Mouse (Mus musculus) left cerebral cortex, adult 18-20 months (tissue): ENCODE measurements around the gene Shank2. TPM values are rescaled to one million over a fixed set of nuclear protein-coding genes. Genes with fewer than 3 reads are reported as not detected.

Experiments used
- DNase-seq, 2 experiments: peaks; one replicate each; pipeline ENCODE4 v3.0.0; 2021 to 2022; ENCODE audit warnings: low spot score in 2 of 2, mixed read lengths in 1 of 2
- total RNA-seq, 2 experiments: library from RNA; stranded (reverse); gene quantifications; 2 replicates each; pipeline ENCODE4 v1.2.3; 2021

Gene Shank2
- total RNA-seq, 2 experiments from 2014 or later, result 124 to 128 TPM

DNA sequence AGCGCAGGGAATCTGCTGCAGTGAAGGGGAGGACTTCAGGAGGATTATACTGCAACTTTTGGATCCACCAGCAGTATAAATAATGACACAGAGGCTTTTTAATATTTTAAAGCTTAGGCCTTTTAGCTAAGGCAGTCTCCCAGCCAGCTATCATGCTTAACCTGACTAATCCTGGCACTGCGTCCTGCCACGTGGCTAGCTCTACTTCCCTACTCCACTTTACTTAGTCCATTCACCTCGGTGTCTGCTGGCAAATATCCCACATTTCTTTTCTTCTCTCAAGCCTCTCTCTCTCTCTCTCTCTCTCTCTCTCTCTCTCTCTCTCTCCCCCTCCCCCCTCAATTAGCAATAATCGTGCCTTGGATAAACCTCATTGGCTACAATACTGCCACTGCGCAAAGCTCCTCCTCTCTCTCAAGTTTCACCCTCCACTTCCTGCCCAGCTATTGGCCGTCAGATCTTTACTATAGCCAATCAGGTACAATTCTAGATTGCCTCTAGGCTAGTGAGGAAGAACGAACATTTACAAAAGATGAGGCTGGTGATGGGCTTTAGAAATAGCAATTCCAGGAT lies 253.0 kb downstream of the Shank2 start:
- DNase-seq, result no peak

GRCm38 (mm10) chr7:144257821-144258220 lies 256.1 kb downstream of the Shank2 start:
- DNase-seq, result no peak

DNA sequence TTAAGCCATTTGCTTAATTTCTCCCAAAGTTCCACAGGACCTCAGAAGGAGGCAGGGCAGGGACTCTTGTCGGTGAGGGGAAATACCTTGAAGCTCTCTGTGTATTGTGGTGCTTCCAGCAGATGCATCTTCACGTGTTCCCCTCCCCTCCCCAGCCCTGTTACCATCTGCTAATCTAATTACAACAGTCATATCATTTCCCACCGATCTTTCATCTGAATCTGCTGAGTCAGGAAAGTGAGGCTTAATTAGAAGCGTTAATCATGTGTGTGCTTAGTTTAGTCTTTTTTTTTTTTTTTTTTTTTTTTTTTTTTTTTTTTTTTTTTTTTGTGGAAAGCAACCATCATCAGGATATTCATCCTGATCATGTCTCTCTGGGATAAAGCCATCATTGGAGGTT lies 256.6 kb downstream of the Shank2 start:
- no peak for DNase-seq

GRCm38 (mm10) chr7:144262666-144263065 lies 260.9 kb downstream of the Shank2 start:
- DNase-seq, result no peak

DNA sequence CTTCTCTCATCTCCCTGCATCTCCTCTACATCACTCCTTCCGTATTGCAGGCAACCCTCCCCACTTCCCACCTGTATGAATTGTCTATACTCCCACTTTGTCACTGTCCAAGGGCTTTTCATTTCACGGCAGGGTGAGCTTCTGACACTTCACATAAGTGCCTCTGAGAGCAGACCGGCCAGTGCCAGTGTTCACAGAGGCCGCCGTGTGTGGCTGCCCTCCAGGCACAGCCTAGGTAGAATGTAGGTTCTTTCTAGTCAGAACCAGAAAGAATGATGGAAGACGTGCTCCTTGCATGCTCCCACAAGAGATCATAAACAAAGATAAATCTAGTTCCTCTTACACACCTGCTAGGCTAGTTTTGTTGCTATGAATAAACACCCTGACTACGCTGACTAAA lies 265.0 kb downstream of the Shank2 start:
- no peak for DNase-seq

GRCm38 (mm10) chr7:144268329-144268728 lies 266.6 kb downstream of the Shank2 start:
- DNase-seq, result peak; percentile 77 to 82

- peak in 1 of 2 experiments; percentile 18 for DNase-seq
Measured at GRCm38 (mm10) chr7:144268778-144269177, 267.1 kb downstream of the Shank2 start.

DNA sequence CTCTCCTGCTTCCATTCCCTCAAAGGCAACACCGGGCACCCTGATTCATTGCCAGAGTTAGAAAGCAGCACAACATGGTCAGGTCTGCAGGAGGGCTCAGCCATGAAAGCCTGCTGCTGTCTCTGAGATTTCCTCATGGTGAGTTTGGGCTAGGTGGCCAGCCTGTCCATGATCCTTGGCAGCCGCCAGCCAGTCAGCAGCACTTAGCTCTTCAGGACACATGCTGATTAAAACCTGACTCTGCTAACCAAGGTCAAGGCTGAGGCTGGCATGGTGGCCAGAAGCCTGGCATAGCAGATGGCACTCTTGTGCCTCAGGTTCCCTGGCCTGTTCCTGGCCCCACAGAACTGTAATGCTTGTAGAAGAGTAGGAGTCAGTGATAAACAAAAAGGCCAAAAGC lies 269.3 kb downstream of the Shank2 start:
- no peak for DNase-seq

GRCm38 (mm10) chr7:144278703-144279102 lies 277.0 kb downstream of the Shank2 start:
- no peak for DNase-seq

GRCm38 (mm10) chr7:144283701-144284100 lies 282.0 kb downstream of the Shank2 start:
- DNase-seq, result peak; percentile 45 to 54

GRCm38 (mm10) chr7:144284241-144285065 lies 282.7 kb downstream of the Shank2 start:
- peak; percentile 64 to 82 for DNase-seq

DNA sequence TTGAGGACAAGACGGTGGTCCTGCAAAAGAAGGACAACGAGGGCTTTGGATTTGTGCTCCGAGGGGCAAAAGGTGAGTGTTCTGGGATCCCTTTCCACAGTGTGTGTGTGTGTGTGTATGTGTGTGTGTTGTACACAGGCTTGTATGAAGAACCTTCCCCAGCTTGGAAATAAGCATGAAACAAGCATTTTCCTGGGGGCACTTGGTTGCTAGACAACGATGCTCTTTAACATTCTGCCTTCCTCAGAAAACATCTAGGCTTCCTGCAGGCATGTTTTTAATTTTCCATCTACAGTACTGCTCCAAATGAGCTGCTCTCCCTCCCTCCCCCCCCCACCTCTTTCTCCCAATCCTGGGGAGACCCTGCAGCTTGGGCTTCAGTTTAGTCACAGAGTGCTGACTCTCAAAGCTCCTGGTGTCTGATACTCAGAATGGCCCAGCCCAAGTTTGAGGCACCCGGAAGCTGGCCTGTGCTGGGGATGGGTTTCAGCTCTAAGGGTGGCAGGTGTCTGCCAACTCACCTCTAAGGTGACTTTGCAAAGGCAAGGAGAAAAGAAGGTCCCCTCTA lies 283.4 kb downstream of the Shank2 start:
- no peak for DNase-seq

DNA sequence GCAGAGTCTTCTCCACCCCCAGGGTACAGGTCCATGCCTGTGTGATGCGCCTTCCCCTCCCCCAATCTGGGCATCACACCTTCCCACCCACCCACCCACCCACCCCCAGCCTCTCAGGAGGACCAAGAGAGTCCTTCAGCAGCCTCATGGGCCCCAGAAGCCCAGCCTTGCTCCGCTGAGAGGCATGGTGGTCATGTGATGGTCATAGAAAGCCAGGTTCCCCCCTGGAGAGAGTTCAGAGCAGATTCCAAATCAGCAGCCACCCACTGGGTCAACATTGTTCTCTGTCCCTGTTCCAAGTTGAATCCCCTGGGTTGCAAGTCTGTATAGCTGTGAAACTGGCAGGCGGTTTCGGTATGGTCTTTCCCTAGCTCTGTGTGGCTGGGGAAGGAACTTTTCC lies 284.2 kb downstream of the Shank2 start:
- no peak for DNase-seq

DNA sequence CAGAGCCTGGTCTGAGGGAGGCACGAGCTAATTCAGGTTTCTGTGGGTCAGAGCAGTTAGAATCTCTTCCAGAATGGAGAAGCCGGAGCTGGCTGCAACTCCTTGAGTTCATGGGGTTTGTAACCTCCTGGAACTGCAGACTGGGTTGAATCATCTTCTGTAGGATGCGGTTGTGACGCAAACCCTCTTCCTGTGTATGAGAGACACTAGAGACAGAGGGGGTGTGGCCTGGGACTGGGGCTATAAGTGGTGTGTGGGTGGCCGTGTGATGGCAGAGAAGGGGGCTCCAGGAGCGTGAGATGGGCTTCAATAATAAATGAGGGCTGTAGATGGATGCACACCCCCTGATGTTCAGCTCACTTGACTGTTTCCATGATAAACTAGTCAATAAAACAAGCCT lies 286.3 kb downstream of the Shank2 start:
- DNase-seq, result peak; percentile 25 to 55

DNA sequence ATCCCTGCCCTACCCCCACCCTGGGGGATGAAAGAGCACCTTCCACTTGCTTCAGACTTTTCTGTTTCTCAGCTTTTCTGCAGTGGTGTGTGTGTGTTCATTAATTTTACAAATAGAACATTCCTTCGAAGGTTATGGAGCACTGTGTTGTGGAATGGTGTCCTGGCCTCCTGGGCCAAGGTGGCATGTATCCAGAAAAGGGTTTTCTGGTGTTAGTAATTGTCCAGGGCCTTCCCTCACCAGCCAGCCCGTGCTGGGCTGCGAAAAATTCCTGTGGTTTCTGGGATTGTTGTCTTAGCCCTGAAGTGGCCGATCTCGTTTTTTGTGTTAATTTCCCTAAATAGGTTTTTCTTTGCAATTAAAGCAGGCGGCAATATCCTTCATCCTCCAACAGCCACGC lies 289.8 kb downstream of the Shank2 start:
- no peak for DNase-seq

GRCm38 (mm10) chr7:144293611-144294010 lies 291.9 kb downstream of the Shank2 start:
- no peak for DNase-seq

DNA sequence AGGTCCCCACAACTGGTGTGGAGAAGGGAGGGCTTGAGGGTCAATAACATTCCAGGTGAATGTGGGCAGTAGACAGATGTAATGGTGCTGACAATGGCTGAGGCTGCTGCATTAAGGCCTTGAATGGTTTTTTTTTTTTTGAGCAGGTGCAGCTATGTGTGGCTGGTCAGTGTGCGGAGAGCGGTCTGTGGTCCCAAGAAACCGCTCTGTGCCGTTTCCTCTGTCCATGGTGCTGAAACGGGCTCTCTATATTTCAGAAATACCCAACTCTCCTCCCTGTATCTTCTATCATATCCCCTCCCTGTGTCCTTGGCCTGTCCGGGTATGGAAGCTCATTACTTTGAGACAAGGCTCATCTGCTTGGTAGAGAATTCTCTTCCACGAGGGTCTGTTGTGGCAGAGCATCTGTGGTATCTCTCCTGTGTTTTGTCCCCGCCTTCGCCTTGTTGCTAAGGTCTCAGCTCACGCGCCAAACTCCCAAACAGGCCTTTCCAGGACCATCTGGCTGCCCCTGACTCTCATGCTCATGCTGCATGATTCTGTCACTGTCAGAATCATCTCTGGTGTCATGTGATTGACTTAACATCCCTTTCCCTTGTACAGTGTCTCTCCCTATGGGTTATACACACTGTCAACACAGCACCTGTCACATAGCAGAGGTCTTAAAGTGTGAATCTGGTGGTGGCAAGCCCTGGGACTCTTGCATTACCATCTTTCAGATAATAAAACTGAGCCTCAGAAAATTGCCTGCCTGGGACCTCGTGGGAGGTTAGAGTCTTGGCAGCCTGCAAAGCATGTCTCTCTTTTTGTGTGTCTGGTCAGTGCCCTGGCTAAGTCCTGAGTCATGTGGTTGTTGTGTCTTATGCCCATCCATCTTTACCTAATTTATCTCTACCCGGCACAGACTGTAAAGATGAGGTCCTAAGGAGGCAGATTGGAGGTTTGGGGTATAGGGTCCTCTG lies 292.8 kb downstream of the Shank2 start:
- no peak for DNase-seq

DNA sequence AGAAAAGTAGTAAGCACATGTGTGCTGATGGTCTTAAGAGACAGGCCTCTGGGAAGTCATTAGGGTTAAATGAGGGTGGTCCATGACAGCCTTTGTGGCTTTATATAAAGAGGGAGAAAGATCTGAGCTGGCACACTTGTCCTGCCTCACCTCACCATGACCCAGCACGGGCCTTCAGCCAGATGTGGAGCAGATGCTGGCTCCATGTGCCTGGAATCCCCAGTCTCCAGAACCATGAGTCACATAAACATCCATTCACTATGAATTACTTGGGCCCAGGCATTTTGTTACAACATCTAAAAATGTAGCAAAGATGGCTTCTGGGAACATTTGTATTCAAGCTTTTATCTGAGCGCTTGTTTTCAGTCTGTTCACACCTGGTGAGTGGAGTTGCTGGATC lies 297.6 kb downstream of the Shank2 start:
- DNase-seq, result no peak

DNA sequence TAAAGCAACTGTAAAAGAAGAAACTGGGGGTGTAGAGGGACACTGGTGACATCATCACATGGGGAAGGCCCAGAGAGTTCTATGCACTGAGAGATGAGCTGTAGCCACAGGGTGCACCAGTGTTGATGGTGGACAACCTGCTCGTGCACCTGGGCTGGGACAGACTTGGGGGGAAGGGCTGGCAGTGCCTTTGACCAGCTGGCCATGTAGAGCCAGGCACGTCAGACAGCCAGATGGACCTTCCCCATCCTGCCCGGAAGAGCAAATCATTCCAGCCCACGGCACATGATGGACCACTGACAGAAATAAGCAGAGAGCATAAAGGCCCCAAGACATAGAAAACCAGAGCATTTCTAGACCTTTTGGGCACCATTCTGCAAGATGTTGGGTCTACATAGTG lies 299.9 kb downstream of the Shank2 start:
- DNase-seq, result no peak

- DNase-seq, result no peak
Measured at GRCm38 (mm10) chr7:144302498-144302897, 300.8 kb downstream of the Shank2 start.

DNA sequence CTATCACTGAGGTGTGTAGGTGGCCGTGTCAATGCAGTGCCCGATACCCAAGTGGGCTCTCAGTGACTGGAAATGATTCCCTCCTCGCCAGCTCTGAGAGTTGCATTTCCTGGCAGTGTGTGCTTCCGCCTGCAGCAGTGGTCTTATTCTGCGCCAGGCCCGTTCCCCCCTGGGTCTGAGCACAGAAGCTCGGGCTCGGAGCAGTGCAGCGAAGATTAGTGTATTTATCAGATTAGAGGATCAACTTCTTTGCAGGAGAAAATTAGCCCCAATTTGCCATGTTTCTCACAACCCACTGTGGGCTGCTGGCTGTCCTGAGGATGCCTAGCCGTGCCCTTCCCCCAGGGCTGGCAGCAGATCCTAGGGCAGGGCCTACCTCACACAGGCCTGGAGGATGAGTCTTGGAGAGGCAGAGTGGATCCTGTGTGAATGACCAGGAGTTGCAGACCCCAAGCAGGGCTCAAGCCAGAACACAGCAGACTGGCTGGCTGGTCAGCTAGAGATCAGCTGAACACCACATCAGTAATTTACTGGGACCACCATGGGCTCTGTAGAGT lies 306.2 kb downstream of the Shank2 start:
- DNase-seq, result no peak
